Mouse (Mus musculus) midbrain, embryonic 16.5 days (tissue): ENCODE measurements around the gene Nfkbib. TPM values are rescaled to one million over a fixed set of nuclear protein-coding genes. Genes with fewer than 3 reads are reported as not detected.
A peak's percentile ranks its signal among the peaks of the same experiment; 100 is the strongest.

Source experiments
- ATAC-seq: fragments of 200-750 bp; cut with Nextera tagmentation; 2 replicates; pipeline ENCODE4 v1.8.0; 2017; ENCODE audit warnings: moderate TSS enrichment
- H3K27ac ChIP-seq: fragments of 300-500 bp; sonication (generic); 2 replicates; pipeline ENCODE4 v1.5.1; 2014; ENCODE audit warnings: mild to moderate bottlenecking, low read length, mixed read lengths
- H3K27me3 ChIP-seq: fragments of 300-500 bp; sonication (generic); 2 replicates; pipeline ENCODE4 v1.6.1; 2014; ENCODE audit warnings: low read depth, low read length, mixed read lengths; ENCODE audit not compliant: control insufficient read depth, insufficient read depth
- H3K36me3 ChIP-seq: fragments of 300-500 bp; sonication (generic); 2 replicates; pipeline ENCODE4 v1.6.1; 2014; ENCODE audit warnings: mild to moderate bottlenecking, low read length, moderate library complexity, mixed read lengths; ENCODE audit not compliant: control insufficient read depth, insufficient read depth
- H3K4me1 ChIP-seq: fragments of 300-500 bp; sonication (generic); 2 replicates; pipeline ENCODE4 v1.6.1; 2014; ENCODE audit warnings: mild to moderate bottlenecking, low read length, mixed read lengths; ENCODE audit not compliant: control insufficient read depth, insufficient read depth
- H3K4me2 ChIP-seq: fragments of 300-500 bp; sonication (generic); 2 replicates; pipeline ENCODE4 v1.6.1; 2014; ENCODE audit warnings: mild to moderate bottlenecking, low read length, mixed read lengths
- H3K4me3 ChIP-seq: fragments of 300-500 bp; sonication (generic); 2 replicates; pipeline ENCODE4 v1.5.1; 2014; ENCODE audit warnings: low read depth, mild to moderate bottlenecking, low read length, moderate library complexity, mixed read lengths
- H3K9ac ChIP-seq: fragments of 300-500 bp; sonication (generic); 2 replicates; pipeline ENCODE4 v1.6.1; 2014; ENCODE audit warnings: low read depth, low read length, mixed read lengths
- H3K9me3 ChIP-seq: fragments of 300-500 bp; sonication (generic); replicated peaks from 2 replicates; pipeline ENCODE4 v1.6.1; 2014; ENCODE audit warnings: mild to moderate bottlenecking, low read length, mixed read lengths; ENCODE audit not compliant: control insufficient read depth, poor library complexity, severe bottlenecking
- WGBS: fragments of 180-500 bp; shearing (Covaris S2); extraction: QIAGEN DNeasy Blood & Tissue Kit; methylation state at CpG from one replicate; pipeline ENCODE4 v1.1.7; 2014; 5-methylcytosine and 5-hydroxymethylcytosine counted together
- polyA plus RNA-seq: library from polyadenylated mRNA; unstranded; fragments of >200 nt; fragmentation: Nextera tagmentation; extraction: Ambion mirVana; gene quantifications from 2 replicates; pipeline ENCODE4 v1.2.1, GENCODE M21; 2015

The Nfkbib gene
- polyA plus RNA-seq, 1 experiment from 2014 or later, result 64.7 TPM

DNA sequence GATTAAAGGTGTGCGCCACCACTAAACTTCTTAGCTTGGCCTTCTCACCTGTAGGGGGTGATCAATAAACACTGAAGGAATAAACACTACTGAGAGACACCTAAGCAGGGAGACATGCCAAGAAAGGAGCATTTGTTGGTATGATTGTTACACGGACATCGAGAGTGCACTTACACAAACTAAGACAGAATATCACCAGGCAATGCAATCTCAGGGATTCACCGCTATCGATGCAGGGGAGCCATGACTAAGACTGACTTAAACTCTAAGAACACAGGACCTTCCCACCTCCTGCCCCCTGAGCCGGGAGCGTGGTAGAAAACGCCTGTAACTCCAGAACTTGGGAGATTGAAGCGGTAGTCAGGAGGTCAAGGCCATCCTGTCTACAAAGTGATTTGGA lies 26.4 kb downstream of the Nfkbib start:
- Histone ChIP-seq H3K27ac (peak overlapping the region; percentile 48), H3K9ac (peak overlapping the region; percentile 61), H3K4me2 (peak overlapping the region; percentile 72), H3K4me1 (peaks cover 7% of the 10 kb centered on the region), H3K9me3 (no peaks in the 10 kb centered on the region), H3K27me3 (no peaks in the 10 kb centered on the region), H3K4me3 (peak overlapping the region; percentile 66), H3K36me3 (peaks cover 11% of the 10 kb centered on the region; the same call in 1 of the 2 replicates)
- 40% methylated on average over 9 of the region's 9 CpGs for WGBS
- ATAC-seq, result no peak

DNA sequence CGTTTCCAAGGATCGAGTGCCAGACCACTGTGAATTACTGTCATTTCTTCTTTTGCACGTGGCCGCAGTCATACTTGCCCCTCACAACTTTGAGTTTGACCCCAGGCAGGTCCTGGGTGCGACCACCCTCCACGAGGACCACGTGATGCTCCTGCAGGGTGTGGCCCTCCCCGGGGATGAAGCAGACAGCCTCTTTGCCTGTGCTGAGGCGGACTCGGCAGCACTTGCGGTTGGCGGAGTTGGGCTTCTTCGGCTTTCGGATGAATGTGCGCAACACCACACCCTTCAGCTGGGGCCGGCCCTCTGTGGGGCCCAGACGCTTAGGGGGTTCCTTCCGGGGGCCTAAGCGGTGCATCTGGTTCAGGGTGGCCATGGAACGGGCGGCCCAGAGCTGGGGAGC lies 27.5 kb downstream of the Nfkbib start:
- Histone ChIP-seq H3K4me1 (peaks cover 7% of the 10 kb centered on the region), H3K9ac (no peak overlapping the region), H3K36me3 (peaks cover 11% of the 10 kb centered on the region; the same call in 1 of the 2 replicates), H3K4me2 (no peak overlapping the region), H3K9me3 (no peaks in the 10 kb centered on the region), H3K4me3 (no peak overlapping the region), H3K27me3 (no peaks in the 10 kb centered on the region), H3K27ac (no peak overlapping the region)
- no peak for ATAC-seq
- 95% methylated on average over 21 of the region's 21 CpGs for WGBS

DNA sequence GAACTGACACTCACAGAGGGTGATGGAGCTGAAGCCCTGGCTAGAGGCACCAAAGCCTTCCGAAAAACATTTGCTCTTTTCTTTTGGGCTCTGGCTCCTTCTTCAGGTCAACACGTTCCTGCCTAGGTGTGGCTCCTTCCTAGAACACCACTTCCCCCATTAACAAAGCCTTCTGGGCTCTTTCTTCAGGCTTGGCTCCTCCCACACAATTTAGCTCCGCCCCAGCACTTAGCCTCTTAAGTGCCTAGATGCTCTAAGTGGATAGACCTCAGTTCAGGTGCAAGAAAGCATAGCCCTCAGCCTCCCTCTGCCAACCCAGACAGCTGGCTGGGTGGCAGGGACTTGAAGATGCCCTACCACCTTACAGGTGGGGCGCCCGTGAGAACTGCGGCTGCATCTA lies 31.6 kb downstream of the Nfkbib start:
- 81% methylated on average over 6 of the region's 6 CpGs for WGBS
- Histone ChIP-seq H3K9ac (no peak overlapping the region), H3K36me3 (peaks cover 11% of the 10 kb centered on the region; the same call in 1 of the 2 replicates), H3K27ac (no peak overlapping the region), H3K27me3 (no peaks in the 10 kb centered on the region), H3K9me3 (no peaks in the 10 kb centered on the region), H3K4me2 (no peak overlapping the region), H3K4me3 (no peak overlapping the region), H3K4me1 (peaks cover under 1% of the 10 kb centered on the region)
- no peak for ATAC-seq

DNA sequence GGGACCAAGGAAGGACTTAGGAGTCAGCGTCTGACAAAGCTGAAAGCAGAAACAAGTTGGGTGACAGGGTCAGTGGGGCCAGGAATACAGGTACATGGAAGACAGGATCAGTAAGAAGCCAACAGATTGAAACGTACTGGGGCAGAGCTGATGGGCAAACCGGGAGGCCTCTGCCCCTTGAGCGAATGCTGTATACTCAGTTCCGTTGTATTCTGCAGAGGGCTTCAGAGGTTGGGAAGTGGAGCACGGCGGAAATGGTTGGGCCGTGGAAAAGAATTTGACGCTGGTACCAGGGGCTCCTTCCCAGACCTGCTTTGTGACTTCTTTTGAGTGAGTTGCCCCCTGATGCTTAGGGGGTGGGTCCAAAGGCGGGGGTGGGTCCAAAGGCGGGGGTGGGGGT lies 34.1 kb downstream of the Nfkbib start:
- ATAC-seq, result no peak
- Histone ChIP-seq H3K9ac (peak overlapping the region; percentile 42), H3K36me3 (peaks cover 11% of the 10 kb centered on the region; the same call in 1 of the 2 replicates), H3K4me3 (peak overlapping the region; percentile 41), H3K27me3 (no peaks in the 10 kb centered on the region), H3K27ac (no peak overlapping the region), H3K4me2 (peak overlapping the region; percentile 67), H3K9me3 (no peaks in the 10 kb centered on the region), H3K4me1 (no peaks in the 10 kb centered on the region; the same call in 1 of the 2 replicates)
- 6% methylated on average over 11 of the region's 11 CpGs for WGBS

- ATAC-seq, result peak; percentile 82
- H3K9ac ChIP-seq, result peak overlapping the region; percentile 42
- H3K27ac ChIP-seq, result no peak overlapping the region
- no peaks in the 10 kb centered on the region; the same call in 1 of the 2 replicates for H3K4me1 ChIP-seq
- peak overlapping the region; percentile 41 for H3K4me3 ChIP-seq
- no peaks in the 10 kb centered on the region for H3K9me3 ChIP-seq
- peaks cover 8% of the 10 kb centered on the region; the same call in 1 of the 2 replicates for H3K36me3 ChIP-seq
- H3K4me2 ChIP-seq, result peak overlapping the region; percentile 67
- no peaks in the 10 kb centered on the region for H3K27me3 ChIP-seq
- 3% methylated on average over 58 of the region's 58 CpGs for WGBS
Measured at GRCm38 (mm10) chr7:28732341-28733142, 34.8 kb downstream of the Nfkbib start.

DNA sequence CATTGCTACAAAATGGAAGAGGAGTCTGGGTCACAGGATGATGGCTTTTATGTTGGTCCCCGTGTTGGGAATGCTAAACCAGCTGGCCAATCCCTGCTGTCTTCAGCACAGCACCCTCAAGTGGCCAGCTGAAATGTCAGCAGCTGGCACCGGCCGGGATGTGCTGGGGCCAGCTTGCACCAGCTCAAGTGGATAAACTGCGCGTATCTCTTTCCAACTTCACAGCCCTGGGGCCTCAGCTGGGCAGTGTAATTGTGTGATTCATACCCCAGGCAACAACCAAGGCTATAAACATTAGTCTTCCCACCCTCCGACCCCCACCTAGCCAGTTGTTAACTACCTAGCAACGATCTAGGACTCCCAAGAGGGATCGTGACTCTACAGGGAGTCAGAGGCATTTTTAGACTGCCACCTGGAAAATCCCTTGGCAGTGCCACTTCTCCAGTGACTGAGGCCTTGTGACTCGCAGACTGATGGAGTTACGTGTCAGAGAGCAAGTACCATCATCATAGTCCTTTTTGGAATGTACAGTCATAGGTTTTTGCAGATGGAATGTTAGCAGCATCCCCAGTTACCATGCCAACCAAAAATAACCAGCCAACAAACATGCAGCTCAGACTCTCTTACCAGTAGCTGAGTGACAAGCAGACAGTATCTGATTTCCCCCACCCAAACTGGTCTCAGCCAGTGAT lies 39.5 kb downstream of the Nfkbib start:
- Histone ChIP-seq H3K9me3 (no peaks in the 10 kb centered on the region), H3K4me3 (no peak overlapping the region), H3K9ac (no peak overlapping the region), H3K36me3 (no peaks in the 10 kb centered on the region), H3K4me1 (peaks cover 3% of the 10 kb centered on the region), H3K27me3 (no peaks in the 10 kb centered on the region), H3K4me2 (no peak overlapping the region), H3K27ac (no peak overlapping the region)
- peak; percentile 34; the same call in 1 of the 2 replicates for ATAC-seq
- WGBS, result 52% methylated on average over 10 of the region's 10 CpGs

DNA sequence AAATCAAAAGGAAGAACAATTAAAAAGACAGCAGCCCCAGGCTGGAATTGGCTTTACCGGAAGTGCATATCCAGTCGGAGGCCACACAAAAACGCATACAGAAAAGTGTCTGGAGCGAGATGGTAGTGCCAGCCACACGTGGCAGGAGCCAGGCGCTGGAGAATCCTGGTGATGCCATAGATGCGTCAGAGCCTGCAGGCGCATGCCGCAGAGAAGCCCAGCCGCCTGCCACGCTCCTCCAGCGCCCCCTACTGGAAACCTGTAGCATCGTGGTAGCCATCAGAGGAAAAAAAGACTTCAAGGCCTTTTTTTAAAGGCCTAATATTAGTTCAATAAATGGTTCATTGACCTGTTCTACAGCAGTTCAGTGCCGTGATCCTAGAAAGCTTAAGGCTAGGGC lies 40.7 kb downstream of the Nfkbib start:
- no peaks in the 10 kb centered on the region for H3K9me3 ChIP-seq
- WGBS, result 6% methylated on average over 14 of the region's 14 CpGs

GRCm38 (mm10) chr7:28724613-28725012 lies 42.7 kb downstream of the Nfkbib start:
- no peaks in the 10 kb centered on the region for H3K36me3 ChIP-seq
- H3K9ac ChIP-seq, result no peak overlapping the region
- ATAC-seq, result no peak
- H3K27ac ChIP-seq, result no peak overlapping the region
- no peak overlapping the region for H3K4me2 ChIP-seq
- no peaks in the 10 kb centered on the region for H3K27me3 ChIP-seq
- H3K4me1 ChIP-seq, result peaks cover 3% of the 10 kb centered on the region; the same call in 1 of the 2 replicates
- 94% methylated on average over 2 of the region's 2 CpGs for WGBS
- H3K4me3 ChIP-seq, result no peak overlapping the region
- no peaks in the 10 kb centered on the region for H3K9me3 ChIP-seq

More for the DNA sequence above, 40.7 kb downstream of the Nfkbib start:
- Histone ChIP-seq H3K36me3 (no peaks in the 10 kb centered on the region), H3K4me2 (peak overlapping the region; percentile 29), H3K9ac (0 out of 2 replicates have a peak overlapping the region, but pooled peaks have one; percentile 31), H3K4me1 (peaks cover 3% of the 10 kb centered on the region; the same call in 1 of the 2 replicates), H3K4me3 (no peak overlapping the region), H3K27me3 (no peaks in the 10 kb centered on the region), H3K27ac (no peak overlapping the region)
- no peak for ATAC-seq

DNA sequence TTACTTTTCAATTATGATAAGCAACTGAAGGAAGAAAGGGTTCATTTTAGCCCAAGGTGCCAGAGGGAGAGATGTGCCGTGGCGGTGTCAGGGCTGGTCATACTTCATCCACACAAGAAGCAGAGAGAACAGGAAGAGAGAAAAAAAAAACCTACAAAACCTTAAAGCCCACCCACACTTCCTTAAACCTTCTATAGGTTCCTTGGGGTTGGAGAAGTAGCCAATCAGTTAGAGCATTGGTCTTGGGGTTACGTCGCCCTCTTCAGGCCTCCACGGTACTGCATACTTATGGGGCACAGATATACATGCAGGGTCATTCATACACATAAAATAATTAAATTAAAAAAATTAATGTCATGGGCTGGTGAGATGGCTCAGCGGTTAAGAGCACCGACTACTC lies 45.2 kb downstream of the Nfkbib start:
- peaks cover 3% of the 10 kb centered on the region; the same call in 1 of the 2 replicates for H3K4me1 ChIP-seq
- no peak overlapping the region for H3K27ac ChIP-seq
- H3K4me3 ChIP-seq, result no peak overlapping the region
- no peaks in the 10 kb centered on the region for H3K9me3 ChIP-seq
- H3K4me2 ChIP-seq, result no peak overlapping the region
- WGBS, result 97% methylated on average over 7 of the region's 7 CpGs
- H3K36me3 ChIP-seq, result no peaks in the 10 kb centered on the region
- ATAC-seq, result no peak
- no peak overlapping the region for H3K9ac ChIP-seq
- H3K27me3 ChIP-seq, result no peaks in the 10 kb centered on the region
